Mouse (Mus musculus) left cerebral cortex, adult 6 months (tissue): Measurements from ENCODE around the gene Gramd1b. TPM values are rescaled to one million over a fixed set of nuclear protein-coding genes. Genes with fewer than 3 reads are reported as not detected.

ENCODE experiments used
- long read RNA-seq, 2 experiments: library from polyadenylated mRNA; unstranded; transcript quantifications; one replicate each; pipeline ENCODE4 v2.0.0; 2019 to 2020
- polyA plus RNA-seq: library from polyadenylated mRNA; unstranded; fragments of <200 nt; fragmentation: Nextera tagmentation; gene quantifications from 2 replicates; pipeline ENCODE4 v1.2.3, GENCODE M21; 2021

Gene Gramd1b
- 26.9 and 29.4 TPM in 2 replicates for polyA plus RNA-seq
- long read RNA-seq, experiment 1, full-length matches to known transcripts: 4 of 23 reads
- long read RNA-seq, experiment 1, partial matches to known transcripts: 4 of 23 reads
- long read RNA-seq, experiment 1, other reads (novel, unspliced or antisense): 15 of 23 reads
- long read RNA-seq, experiment 2, partial matches to known transcripts: 3 of 21 reads
- long read RNA-seq, experiment 2, other reads (novel, unspliced or antisense): 18 of 21 reads

DNA sequence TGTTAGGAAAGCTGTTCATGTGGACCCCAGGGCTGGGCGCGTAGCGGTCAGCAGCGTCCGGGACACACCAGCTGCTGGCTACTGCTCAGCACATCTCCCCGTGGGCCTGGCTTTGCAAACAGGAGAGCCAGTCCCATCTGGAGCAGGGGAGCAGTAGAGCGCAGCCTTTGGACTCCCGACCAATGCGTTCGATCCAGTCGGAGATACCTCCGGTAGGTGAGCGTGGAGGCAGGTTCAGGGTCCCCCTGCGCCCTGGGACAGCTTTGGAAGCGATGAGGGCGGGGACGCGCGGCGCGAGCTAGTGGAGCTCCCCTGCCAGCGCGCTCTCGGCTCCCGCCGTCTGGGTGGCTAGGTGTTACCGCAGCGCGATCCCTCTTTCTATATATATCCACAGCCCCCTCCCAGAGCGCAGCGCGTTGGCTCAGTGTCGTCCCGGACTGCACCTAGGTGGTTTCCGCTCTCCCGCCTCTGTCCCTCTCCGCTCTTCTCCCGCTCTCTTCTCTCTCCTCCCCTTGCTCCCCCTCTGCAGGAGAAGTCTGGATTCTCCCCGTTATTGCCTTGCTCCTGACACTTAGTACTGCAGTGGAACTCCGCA, at the start of gene Gramd1b:
Gene Gramd1b, minus strand, starts transcription at position 357 of the 595 bp plus-strand sequence.

DNA sequence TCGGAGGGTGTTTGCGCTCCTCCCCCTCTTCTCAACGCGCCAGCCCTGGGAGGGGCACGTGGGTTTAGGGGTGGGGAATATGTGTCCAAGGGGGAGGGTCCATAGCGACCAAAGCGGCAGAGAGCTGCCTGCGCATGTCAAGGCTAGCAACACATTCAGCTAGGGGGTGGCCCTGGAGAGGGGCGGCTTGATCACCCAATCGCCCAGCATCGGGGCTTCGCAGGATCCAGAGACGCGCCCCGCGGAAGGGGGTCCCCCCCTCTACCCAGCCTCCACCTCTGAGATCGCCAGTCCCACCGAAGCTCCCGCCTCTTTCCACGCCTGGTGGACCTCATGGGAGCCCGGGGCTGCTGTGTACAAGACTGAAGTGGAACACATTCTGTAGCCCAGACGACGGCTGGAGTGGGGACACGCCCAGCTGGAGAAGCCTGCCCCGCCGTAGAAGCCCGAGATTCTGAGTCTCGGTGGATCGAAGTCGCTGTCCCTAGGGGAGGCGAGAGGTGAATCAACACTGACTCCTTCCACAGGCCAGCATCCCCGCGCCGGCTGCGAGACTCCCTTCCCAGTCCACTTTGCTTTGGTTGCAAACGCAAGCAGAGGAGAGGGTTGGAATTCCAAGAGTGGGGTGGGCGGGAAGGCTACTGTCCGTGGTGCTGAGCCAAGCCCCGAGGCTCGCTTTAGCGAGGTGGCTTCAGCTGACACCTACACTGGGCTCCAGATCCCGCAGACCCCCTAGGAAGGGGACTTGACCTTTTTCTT, 261.9 kb downstream of the Gramd1b start, which contains the start of gene Scn3b:
Gene Scn3b, plus strand, starts transcription at position 115 of the 759 bp plus-strand sequence.

Other genes starting within 250 kb of the Gramd1b start
- gene Gm21915, start 139.2 kb upstream of the Gramd1b start, polyA plus RNA-seq: not detected in 2 replicates
- gene Clmp, start 154.6 kb upstream of the Gramd1b start, polyA plus RNA-seq: 4.1 and 8.7 TPM in 2 replicates